Mouse (Mus musculus) cerebellum, adult 2 months (tissue): ENCODE results near the gene Cpeb3.

Experiments
- CTCF ChIP-seq: fragments of 200-500 bp; IDR thresholded peaks from 2 replicates; pipeline ENCODE4 v1.5.1; 2011; ENCODE audit warnings: low read depth, mild to moderate bottlenecking, control low read depth, low read length, moderate library complexity, borderline replicate concordance; ENCODE audit not compliant: insufficient read depth
- POLR2A ChIP-seq: fragments of 200-500 bp; IDR thresholded peaks from 2 replicates; pipeline ENCODE4 v1.6.1; 2011; ENCODE audit warnings: low read length, control low read depth, borderline replicate concordance; ENCODE audit not compliant: insufficient read depth

DNA sequence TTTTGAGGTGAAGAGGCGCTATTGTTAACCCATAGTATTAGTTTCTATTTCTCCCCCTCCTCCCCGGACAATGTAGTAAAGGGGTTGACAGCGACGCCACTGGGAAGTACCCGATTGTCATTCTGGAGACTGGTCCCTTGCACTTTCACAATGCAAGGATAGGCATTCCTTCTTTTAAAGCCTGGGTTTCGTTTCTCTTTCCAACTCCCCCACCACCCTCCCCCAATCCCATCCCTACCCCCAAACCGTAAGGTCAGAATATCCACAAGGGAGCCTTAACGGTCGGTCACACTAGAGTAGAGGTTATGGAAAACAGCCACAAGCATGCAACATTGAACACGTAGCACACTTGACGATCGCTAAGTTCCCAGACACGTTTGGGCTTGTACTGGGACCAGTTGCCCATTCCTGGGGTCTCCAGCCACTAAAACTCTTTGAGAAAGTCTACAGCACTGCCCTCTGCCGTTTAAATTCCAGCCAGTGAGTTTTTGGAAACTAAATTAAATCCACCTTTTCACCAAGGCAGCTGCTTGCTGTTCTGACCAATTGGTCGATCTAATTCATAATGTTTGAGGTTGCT, at the start of gene Cpeb3:
- no peak for TF ChIP-seq CTCF
- TF ChIP-seq POLR2A, result no peak
